Mouse (Mus musculus): ENCODE measurements around the gene Use1.
A peak's percentile ranks its signal among the peaks of the same experiment; 100 is the strongest.
"Not testable (repeated sequence)": the region's sequence is repeated elsewhere in the genome, so short reads cannot be mapped to it uniquely, and the experiment has no call there.

The Use1 gene

DNA sequence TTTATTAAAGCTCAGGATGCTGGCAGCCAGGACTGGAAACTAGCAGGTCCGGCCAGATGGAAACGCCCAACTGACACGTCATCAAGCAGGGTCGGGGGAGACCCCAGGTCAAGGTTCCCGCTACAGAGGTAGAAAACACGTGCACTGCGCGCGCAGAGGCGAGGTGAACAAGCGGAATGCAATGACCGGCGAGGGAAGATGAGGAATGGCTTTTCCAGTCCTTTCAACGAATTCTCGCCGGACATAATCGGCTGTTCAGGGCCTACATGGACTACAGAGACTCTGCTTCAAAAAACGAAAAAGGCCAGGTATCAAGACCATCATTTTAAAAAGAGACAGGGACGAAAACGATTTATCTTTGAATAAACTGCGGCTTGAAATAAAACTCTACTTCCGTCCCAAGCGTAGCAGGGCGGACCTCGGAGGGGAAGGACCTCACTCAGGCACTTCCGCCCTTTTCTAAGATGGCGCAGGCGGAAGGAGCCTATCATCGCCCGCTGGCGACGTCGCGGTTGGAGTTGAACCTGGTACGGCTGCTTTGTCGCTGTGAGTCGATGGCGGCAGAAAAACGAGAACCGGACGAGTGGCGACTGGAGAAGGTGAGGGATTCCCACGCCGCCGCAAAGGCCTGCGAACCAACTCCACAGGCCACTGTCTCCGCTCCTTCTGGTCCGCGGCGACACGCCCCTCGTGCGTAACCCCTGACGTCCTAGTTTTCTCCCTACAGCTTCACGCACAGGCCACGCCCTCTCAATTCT is at the start of gene Use1:
Gene Use1 (plus strand): TSS at position 78 of the 758 bp plus-strand sequence.
- peak; percentile 94 to 95 for DNase-seq

DNA sequence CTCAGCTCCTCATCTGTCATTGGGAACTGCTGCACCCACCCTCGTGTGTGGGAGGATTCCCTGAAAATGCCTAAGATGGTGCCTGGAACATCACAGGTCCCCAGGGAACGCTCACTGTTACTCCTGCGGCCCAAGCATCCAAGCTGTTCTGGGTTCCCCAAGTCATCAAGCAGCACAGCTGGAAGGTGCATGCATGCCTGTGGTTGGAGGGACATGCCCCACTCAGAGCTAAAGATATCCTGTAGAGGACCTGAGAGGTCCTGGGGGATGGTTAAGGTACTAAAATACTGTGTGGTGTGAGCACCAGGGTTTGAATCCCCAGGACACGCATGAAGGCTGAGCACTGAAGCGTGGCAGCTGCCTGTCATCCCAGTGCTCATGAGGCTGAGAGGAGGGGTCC is 48.0 kb upstream of the Use1 start:
- not testable (repeated sequence) for DNase-seq

DNA sequence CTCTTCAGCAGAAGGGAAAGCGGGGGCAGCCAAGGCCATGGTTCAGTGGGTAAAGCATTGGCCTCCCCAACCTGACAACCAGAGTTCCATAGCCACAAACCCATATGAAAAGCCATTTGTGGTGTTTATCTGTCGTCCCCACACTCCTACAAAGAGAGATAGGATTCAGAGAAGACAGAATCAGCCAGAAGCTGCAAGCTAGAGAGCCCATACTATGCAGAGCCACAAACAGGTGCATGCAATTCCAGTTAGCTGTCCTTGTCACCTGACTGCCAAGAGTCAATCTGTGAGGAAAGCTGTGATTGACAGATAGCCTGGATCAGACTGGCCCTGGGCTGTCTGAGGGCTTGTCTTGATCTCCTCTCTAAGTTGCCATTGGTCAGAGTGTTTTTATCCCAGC is 46.9 kb upstream of the Use1 start:
- DNase-seq: not testable (repeated sequence)

- no peak for DNase-seq
These were observed 43.7 kb upstream of the Use1 start for GRCm38 (mm10) chr8:71322939-71323338.

DNA sequence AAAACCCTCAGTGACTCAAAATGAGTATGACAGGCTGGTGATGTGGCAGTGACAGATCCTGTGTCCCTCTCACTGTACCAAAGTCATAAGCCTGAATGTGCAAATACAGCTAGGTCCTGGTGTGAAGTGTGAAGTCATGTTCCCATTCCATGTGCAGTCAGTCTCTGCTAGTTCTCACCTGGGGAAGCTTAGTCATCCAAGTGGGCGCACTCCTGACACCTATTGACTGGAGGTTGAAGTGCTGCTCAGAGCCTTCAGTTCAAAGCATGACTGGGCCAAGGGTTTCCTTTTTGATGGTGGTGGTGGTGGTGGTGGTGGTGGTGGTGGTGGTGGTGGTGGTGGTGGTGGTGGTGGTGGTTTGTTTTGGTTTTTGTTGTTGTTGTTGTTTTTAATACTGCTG is 41.8 kb upstream of the Use1 start:
- DNase-seq: peak; percentile 49 to 53

DNA sequence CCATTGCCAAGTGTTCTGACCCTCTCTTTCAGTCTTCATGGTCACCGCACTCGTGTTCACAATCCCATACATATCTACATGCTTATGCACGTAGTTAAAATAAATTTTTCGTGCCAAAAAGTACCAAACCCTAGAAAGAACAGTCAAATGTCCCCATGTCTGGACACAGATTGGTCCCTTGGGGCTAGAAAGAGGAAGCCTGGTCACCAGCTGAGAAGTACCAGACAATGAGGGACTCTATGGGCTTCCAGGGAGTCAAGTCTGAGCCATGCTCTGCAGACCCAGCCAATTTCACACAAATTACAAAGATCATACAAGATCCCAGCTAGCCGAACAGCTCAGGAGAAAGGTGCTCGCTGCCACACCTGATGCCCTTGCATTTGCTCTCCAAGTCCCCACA is 28.8 kb upstream of the Use1 start:
- DNase-seq: not testable (repeated sequence)

- DNase-seq: peak in 1 of 2 experiments; percentile 9
These were observed 26.0 kb upstream of the Use1 start for GRCm38 (mm10) chr8:71340625-71341024.

DNA sequence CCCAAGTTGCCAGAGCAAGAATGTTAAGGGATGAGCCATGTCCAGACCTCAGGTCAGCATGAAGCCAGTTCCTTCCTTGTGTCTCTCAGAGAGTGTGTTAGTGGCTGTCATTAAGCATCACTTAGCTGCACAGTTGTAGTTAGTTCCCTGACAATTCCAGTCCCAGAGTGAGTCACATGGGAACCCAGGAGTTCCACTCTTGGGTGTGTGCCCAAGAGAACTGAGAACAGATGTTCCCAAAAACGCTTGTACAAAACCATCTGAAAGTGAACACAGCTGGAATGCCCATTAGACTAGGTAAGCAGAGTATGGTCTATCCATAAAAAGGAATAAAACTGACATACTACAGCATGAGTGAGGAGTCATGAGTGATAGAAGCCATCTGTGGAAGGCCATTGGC is 20.1 kb upstream of the Use1 start:
- DNase-seq: no peak

DNA sequence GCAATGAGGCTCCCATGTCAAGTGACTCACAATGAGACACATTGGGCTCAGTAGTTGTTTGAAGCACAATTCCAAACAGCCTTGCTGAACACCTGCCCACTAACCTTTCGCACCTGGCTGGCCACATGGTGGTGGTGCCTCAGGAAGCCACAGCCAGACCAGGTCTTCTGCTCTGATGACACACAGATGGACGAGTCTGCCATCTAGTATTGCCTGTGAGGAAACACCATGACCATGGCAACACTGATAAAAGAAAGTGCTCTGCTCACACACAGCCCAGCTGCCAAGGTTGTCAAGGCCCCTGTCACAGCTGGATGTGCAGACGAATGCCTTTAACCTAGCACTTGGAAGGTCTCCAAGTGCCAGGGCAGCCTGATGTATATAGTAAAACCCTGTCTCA is 15.5 kb upstream of the Use1 start:
- no peak for DNase-seq

GRCm38 (mm10) chr8:71351520-71351919 is 15.1 kb upstream of the Use1 start:
- no peak for DNase-seq

- no peak for DNase-seq
These were observed 8.6 kb upstream of the Use1 start for GRCm38 (mm10) chr8:71358026-71358425.

GRCm38 (mm10) chr8:71367529-71368176 is 1.0 kb downstream of the Use1 start:
- DNase-seq: no peak

- DNase-seq: no peak
These were observed 1.7 kb downstream of the Use1 start for GRCm38 (mm10) chr8:71368366-71368765.

DNA sequence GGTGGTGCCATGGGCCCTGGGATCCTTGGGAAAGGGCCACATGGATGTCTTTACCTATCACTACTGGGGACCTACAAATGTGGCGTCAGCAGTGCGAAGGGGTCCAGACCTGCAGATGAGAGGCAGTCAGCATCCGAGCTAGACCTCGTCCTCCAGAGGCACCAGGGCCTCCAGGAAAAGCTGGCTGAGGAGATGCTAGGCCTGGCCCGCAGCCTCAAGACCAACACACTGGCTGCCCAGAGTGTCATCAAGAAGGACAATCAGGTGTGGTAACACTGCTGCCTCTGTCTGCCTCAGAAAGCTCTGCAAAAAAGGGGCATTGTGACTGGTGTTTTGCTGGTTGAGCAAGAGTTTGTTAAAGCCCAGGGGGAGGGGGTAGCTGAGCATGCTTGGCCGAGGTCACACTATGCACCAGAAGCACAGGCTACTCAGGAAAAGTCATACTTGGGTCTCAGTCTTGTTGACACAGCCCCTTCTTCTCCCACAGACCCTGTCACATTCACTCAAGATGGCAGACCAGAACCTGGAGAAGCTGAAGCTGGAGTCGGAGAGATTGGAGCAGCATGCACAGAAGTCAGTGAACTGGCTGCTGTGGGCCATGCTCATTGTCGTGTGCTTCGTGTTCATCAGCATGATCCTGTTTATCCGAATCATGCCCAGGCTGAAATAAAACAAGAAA is 2.5 kb downstream of the Use1 start:
- DNase-seq: no peak

DNA sequence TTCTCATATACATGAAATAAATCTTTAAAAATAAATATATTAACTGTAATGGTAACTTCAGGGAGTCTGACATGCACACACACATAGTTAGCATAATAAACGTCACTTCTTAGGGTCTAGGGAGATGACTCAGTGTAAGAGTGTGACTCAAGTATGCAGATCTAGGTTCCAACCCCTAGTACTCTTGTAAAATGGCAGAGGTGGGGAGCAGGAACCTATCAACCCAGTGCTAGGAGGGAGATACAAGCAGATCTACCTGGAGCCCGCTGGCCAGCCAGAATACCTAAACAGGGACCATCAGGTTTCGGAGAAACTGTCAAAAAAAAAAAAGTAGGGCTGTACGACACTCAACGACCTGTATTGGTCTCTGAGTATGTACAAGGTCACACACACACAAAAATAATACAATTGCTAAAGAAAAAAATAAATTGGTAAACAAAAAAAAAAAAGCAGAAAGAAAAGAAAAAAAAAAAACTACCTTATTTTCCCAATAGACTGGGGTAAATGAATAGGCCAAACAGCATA is 4.1 kb downstream of the Use1 start:
- DNase-seq: no peak

DNA sequence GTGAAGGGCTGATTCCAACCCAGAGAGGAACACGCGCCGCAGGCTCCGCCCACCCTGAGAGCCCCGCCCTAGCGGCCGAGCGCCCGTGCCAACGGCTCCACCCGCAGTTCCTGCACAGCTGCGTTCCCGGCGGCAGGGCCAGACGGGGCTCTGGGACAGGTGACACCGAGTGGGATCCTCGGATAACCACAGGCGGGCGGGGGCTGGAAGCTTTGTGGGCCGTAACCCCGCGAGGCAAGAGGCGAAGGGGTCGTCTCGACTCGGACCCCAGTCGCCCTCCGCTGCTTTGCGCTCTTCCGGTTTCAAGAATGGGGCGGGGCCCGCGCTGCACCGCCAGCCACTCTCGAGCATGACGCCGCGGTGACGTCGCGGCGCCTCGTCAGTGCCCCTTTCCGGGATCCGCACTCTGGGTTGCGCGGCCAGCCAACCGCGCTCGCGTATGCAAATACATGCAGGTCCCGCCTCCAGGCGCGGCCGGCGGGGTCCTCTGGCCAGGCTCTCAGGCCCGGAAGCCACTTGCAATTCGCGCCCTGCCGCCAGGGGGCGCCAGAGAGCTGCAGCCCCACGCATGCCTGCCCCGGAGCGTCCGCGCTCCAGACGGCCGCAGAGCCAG is 4.7 kb downstream of the Use1 start, which contains the start of gene Ocel1:
Gene Ocel1 (plus strand): TSS at position 63 of the 613 bp plus-strand sequence.
- DNase-seq: peak; percentile 98 to 99

DNA sequence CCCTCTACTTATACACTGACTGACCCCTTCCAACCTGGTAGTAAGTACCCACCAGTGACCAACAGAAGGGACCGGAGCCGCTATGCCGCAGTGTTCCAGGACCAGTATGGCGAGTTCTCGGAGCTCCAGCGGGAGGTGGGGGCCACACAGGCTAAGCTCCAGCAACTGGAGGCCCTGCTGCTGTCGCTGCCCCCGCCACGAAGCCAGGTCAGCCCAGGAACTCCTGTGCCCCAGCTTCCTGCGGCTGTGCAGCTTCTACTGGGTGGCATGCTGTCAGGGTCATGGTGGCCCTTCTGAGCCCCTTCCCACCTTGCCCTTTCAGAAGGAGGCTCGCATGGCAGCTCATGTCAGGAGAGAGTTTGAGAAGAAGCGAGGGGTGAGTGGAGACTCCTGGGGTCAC is 5.8 kb downstream of the Use1 start:
- DNase-seq: no peak

GRCm38 (mm10) chr8:71373000-71373399 is 6.4 kb downstream of the Use1 start:
- DNase-seq: no peak

GRCm38 (mm10) chr8:71374616-71375206 is 8.1 kb downstream of the Use1 start:
- DNase-seq: peak in 1 of 2 experiments; percentile 36

GRCm38 (mm10) chr8:71375581-71376422 is 9.2 kb downstream of the Use1 start:
- DNase-seq: peak; percentile 80 to 85

GRCm38 (mm10) chr8:71376423-71377030 is 9.9 kb downstream of the Use1 start:
- DNase-seq: no peak

Data from lung, adult 18-20 months (tissue).